Mouse (Mus musculus) heart, postnatal 0 days (tissue): ENCODE results near the gene March4. TPM values are rescaled to one million over a fixed set of nuclear protein-coding genes. Genes with fewer than 3 reads are reported as not detected.

ENCODE experiments used
- ATAC-seq: fragments of 200-750 bp; cut with Nextera tagmentation; 2 replicates; pipeline ENCODE4 v1.8.0; 2017; ENCODE audit warnings: low read depth, moderate number of reproducible peaks, moderate library complexity; ENCODE audit not compliant: insufficient read depth
- DNase-seq: peaks from one replicate; pipeline ENCODE4 v3.0.0-alpha.2; 2016; ENCODE audit warnings: low spot score
- H3K27ac ChIP-seq: fragments of 300-500 bp; sonication (generic); 2 replicates; pipeline ENCODE4 v1.5.1; 2014; ENCODE audit warnings: low read depth, mild to moderate bottlenecking
- H3K27me3 ChIP-seq: fragments of 300-500 bp; sonication (generic); 2 replicates; pipeline ENCODE4 v1.6.1; 2014; ENCODE audit warnings: low read length, mixed read lengths; ENCODE audit not compliant: control insufficient read depth, insufficient read depth
- H3K36me3 ChIP-seq: fragments of 300-500 bp; sonication (generic); replicated peaks from 2 replicates; pipeline ENCODE4 v1.6.1; 2014; ENCODE audit warnings: low read length, mixed read lengths; ENCODE audit not compliant: control insufficient read depth, insufficient read depth
- H3K4me1 ChIP-seq: fragments of 300-500 bp; sonication (generic); 2 replicates; pipeline ENCODE4 v1.6.1; 2014; ENCODE audit warnings: antibody characterized with exemption; ENCODE audit not compliant: control insufficient read depth, insufficient read depth
- H3K4me2 ChIP-seq: fragments of 300-500 bp; sonication (generic); 2 replicates; pipeline ENCODE4 v1.6.1; 2014; ENCODE audit warnings: low read depth, mild to moderate bottlenecking, low read length, moderate library complexity
- H3K4me3 ChIP-seq: fragments of 300-500 bp; sonication (generic); 2 replicates; pipeline ENCODE4 v1.5.1; 2014; ENCODE audit warnings: low read depth, low read length
- H3K9ac ChIP-seq: fragments of 300-500 bp; sonication (generic); replicated peaks from 2 replicates; pipeline ENCODE4 v1.6.1; 2014; ENCODE audit warnings: low read depth, low read length, mixed read lengths
- H3K9me3 ChIP-seq: fragments of 300-500 bp; sonication (generic); replicated peaks from 2 replicates; pipeline ENCODE4 v1.6.1; 2016; ENCODE audit warnings: low read length; ENCODE audit not compliant: control insufficient read depth
- CTCF ChIP-seq: IDR thresholded peaks from 2 replicates; pipeline ENCODE4 v1.5.1; 2016; ENCODE audit warnings: antibody characterized with exemption, control low read depth, low read depth
- EP300 ChIP-seq: IDR thresholded peaks from 2 replicates; pipeline ENCODE4 v1.6.1; 2016; ENCODE audit warnings: antibody characterized with exemption, low read depth
- whole genome bisulfite sequencing: fragments of 180-500 bp; shearing (Covaris S2); extraction: QIAGEN DNeasy Blood & Tissue Kit; methylation state at CpG from one replicate; pipeline ENCODE4 v1.1.7; 2014; 5-methylcytosine and 5-hydroxymethylcytosine counted together
- polyA plus RNA-seq: library from polyadenylated mRNA; unstranded; fragments of >200 nt; fragmentation: Nextera tagmentation; extraction: Ambion mirVana; gene quantifications from 2 replicates; pipeline ENCODE4 v1.2.1, GENCODE M21; 2015
- total RNA-seq: library from RNA; depleted of rRNA; stranded (reverse); fragments of >200 nt; gene quantifications from 2 replicates; pipeline ENCODE4 v1.2.3, GENCODE M21; 2014; ENCODE audit warnings: low replicate concordance

The March4 gene
- total and polyA plus RNA-seq, 2 experiments from 2014 or later, result not detected

DNA sequence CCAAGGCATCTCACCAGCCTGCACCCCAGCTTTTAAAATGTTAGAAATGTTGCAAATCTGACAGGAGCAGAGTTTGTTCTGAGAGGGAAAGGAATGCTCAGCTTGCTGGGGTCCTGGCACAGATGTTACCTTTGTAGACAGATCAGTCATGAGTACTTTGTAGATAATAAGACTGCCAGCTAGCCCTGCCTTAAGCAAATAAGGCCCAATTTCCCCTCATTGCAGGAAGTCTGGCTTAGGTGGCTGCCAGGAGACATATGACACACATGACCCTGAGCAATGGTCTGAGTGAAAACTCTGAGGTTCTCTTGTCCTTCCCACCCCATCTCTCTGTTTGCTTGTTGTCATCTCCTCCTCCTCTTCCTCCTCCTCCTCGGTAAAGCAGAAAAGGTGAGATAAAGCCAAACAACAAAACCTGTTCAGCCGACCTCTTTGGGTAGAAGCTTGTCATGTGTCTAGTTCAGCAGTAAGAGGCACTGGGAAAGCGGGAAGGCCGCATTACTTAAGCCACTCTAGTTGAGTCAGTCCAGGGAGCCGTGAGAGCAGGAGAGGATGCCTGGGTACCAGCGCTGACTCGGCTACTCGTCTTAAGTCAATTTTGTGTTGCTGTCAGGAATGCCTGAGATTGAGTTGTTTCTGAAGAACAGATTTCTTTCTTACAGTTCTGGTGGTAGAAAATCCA is 136.9 kb downstream of the March4 start:
- ATAC-seq (no peak), DNase-seq (no peak)
- Histone ChIP-seq H3K4me2 (no peak overlapping the region), H3K9ac (no peak overlapping the region), H3K4me3 (no peak overlapping the region), H3K4me1 (no peaks in the 10 kb centered on the region), H3K36me3 (0 out of 2 replicates have a peak, but pooled peaks cover 6% of the 10 kb centered on the region), H3K27me3 (no peaks in the 10 kb centered on the region), H3K9me3 (no peaks in the 10 kb centered on the region), H3K27ac (no peak overlapping the region)
- WGBS, result 73% methylated on average over 8 of the region's 8 CpGs
- TF ChIP-seq CTCF (no peak), EP300 (no peak)

DNA sequence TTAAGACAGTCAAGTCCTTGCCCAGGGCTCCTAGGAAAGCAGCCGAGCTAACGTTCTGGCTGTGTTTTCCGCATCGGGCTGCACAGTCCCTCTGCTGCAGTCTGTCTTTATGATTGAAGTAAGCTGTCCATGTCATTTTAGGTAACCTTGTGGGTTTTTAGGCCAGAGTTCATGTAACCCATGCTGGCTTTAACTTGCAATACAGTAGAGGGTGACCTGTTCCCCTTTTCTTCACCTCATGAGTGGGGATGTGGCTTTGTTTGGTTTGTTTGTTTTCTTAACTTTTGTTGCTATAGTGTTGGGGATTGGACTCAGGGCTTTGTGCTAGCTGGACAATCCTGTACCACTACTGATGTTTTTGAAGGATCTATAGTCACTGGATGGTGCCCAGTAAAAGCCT is 146.3 kb downstream of the March4 start:
- Histone ChIP-seq H3K9ac (no peak overlapping the region), H3K4me3 (no peak overlapping the region), H3K27me3 (no peaks in the 10 kb centered on the region), H3K9me3 (no peaks in the 10 kb centered on the region), H3K4me2 (no peak overlapping the region), H3K4me1 (no peaks in the 10 kb centered on the region), H3K27ac (no peak overlapping the region), H3K36me3 (0 out of 2 replicates have a peak, but pooled peaks cover 7% of the 10 kb centered on the region)
- DNase-seq, result no peak
- TF ChIP-seq EP300 (no peak), CTCF (no peak)
- WGBS, result 90% methylated on average over 4 of the region's 4 CpGs
- ATAC-seq, result no peak

- Histone ChIP-seq H3K27ac (no peak overlapping the region), H3K4me1 (no peaks in the 10 kb centered on the region), H3K27me3 (no peaks in the 10 kb centered on the region), H3K9ac (no peak overlapping the region), H3K9me3 (no peaks in the 10 kb centered on the region), H3K36me3 (0 out of 2 replicates have a peak, but pooled peaks cover 4% of the 10 kb centered on the region), H3K4me3 (no peak overlapping the region), H3K4me2 (no peak overlapping the region)
- TF ChIP-seq EP300 (no peak), CTCF (no peak)
- WGBS, result 72% methylated on average over 5 of the region's 5 CpGs
- no peak for DNase-seq
- no peak for ATAC-seq
Measured at GRCm38 (mm10) chr1:72383651-72384050, 153.1 kb downstream of the March4 start.

DNA sequence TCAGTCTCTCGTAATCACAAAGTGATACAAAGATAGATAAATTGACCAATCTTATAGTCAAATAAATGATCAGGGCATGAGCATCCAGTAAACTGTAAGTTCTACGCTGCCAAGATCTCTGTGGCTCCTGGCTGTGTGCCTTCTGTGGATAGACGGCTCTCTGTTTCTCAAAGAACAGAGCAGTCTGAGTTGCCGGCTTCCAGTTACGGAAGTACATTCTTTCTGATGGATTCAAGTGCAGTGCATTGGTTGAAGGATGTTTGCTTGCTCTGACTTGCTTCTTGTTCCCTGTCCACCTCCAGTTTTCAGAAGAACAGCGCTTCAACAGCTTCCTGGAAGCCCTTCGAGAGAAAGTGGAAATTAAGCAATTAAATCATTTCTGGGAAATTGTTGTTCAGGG is 153.7 kb downstream of the March4 start:
- Histone ChIP-seq H3K9ac (no peak overlapping the region), H3K36me3 (0 out of 2 replicates have a peak, but pooled peaks cover 4% of the 10 kb centered on the region), H3K27ac (no peak overlapping the region), H3K4me1 (no peaks in the 10 kb centered on the region), H3K9me3 (no peaks in the 10 kb centered on the region), H3K4me3 (no peak overlapping the region), H3K27me3 (no peaks in the 10 kb centered on the region), H3K4me2 (no peak overlapping the region)
- WGBS, result 87% methylated on average over 7 of the region's 7 CpGs
- ATAC-seq (no peak), DNase-seq (no peak)
- TF ChIP-seq EP300, result no peak
- no peak for TF ChIP-seq CTCF

DNA sequence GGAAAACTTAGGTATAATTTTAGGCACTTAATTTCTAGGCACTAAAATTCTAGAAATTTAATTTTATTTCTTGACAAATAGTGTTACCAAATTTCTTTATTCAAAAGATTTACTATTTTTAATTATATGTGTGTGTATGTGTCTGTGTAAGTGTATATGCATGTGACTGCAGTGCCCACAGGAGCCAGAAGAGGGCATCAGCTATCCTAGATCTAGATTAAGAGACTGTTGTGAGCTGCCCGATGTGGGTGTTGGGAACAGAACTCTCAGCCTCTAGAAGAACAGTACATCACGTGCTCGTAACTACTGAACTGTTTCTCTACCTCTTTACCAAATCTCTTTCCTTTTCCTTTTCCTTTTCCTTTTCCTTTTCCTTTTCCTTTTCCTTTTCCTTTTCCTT is 156.2 kb downstream of the March4 start:
- H3K36me3 ChIP-seq, result 0 out of 2 replicates have a peak, but pooled peaks cover 4% of the 10 kb centered on the region
- no peak overlapping the region for H3K27ac ChIP-seq
- no peak for ATAC-seq
- H3K4me2 ChIP-seq, result no peak overlapping the region
- H3K9me3 ChIP-seq, result no peaks in the 10 kb centered on the region
- no peaks in the 10 kb centered on the region for H3K27me3 ChIP-seq
- DNase-seq, result no peak
- H3K4me1 ChIP-seq, result no peaks in the 10 kb centered on the region
- WGBS, result 99% methylated on average over 3 of the region's 3 CpGs
- TF ChIP-seq CTCF (no peak), EP300 (no peak)
- H3K9ac ChIP-seq, result no peak overlapping the region
- no peak overlapping the region for H3K4me3 ChIP-seq

DNA sequence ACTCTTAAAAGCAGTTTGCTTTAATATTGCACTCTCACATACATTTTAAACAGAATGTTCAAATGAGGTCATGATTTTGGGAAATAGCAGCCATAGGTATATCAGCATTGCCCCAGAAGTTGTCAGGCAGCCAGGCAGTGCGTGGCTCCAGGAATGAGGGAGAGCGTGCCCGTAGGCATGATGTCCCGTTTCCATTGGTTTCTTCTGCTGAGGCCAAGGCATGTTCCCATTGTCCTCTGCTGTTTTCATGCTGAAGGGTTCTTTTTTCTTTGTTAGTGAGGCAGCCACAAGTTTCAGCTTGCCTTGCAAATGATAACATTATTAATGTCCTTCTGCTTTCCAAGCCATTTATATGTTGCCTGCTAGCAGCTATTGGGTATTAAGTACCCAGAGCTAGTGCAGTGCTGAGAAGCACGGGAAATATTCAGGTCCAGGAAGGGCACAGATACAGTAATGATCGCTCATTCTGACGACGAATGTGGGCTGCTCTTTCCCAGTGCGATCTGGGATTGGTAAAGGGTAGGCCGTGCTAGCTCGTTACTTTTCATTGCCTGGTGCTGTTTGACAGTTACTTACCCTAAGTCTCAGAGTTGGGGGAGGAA is 156.9 kb downstream of the March4 start:
- DNase-seq (no peak), ATAC-seq (no peak)
- 0 out of 2 replicates have a peak, but pooled peaks cover 4% of the 10 kb centered on the region for H3K36me3 ChIP-seq
- H3K4me2 ChIP-seq, result no peak overlapping the region
- H3K4me1 ChIP-seq, result no peaks in the 10 kb centered on the region
- H3K27ac ChIP-seq, result no peak overlapping the region
- no peaks in the 10 kb centered on the region for H3K27me3 ChIP-seq
- TF ChIP-seq CTCF (no peak), EP300 (no peak)
- no peak overlapping the region for H3K9ac ChIP-seq
- H3K9me3 ChIP-seq, result no peaks in the 10 kb centered on the region
- no peak overlapping the region for H3K4me3 ChIP-seq
- WGBS, result 91% methylated on average over 11 of the region's 11 CpGs
